Mouse (Mus musculus) heart, embryonic 14.5 days (tissue): ENCODE measurements around the gene Pbld2. TPM values are rescaled to one million over a fixed set of nuclear protein-coding genes. Genes with fewer than 3 reads are reported as not detected.

Experiments
- ATAC-seq: fragments of 200-750 bp; cut with Nextera tagmentation; 2 replicates; pipeline ENCODE4 v1.8.0; 2017; ENCODE audit warnings: low read depth, moderate TSS enrichment; ENCODE audit not compliant: insufficient number of reproducible peaks, insufficient read depth, low FRiP score
- H3K27ac ChIP-seq, 2 experiments: fragments of 200-500 bp in 1 of 2; fragments of 300-500 bp in 1 of 2; sonication (generic) in 1 of 2; replicated peaks in 1 of 2; 2 replicates each; pipeline ENCODE4 v1.5.1; 2012 to 2014; ENCODE audit warnings: low read depth in 2 of 2, low read length in 2 of 2, control low read depth in 1 of 2, mild to moderate bottlenecking in 1 of 2, mixed read lengths in 1 of 2; ENCODE audit not compliant: control insufficient read depth in 1 of 2, insufficient read depth in 1 of 2
- H3K27me3 ChIP-seq: fragments of 300-500 bp; sonication (generic); 2 replicates; pipeline ENCODE4 v1.6.1; 2014; ENCODE audit warnings: mild to moderate bottlenecking, low read length, control low read depth; ENCODE audit not compliant: control insufficient read depth, insufficient read depth
- H3K36me3 ChIP-seq: fragments of 300-500 bp; sonication (generic); 2 replicates; pipeline ENCODE4 v1.6.1; 2014; ENCODE audit warnings: mild to moderate bottlenecking, control low read depth, low read length, mixed read lengths; ENCODE audit not compliant: control insufficient read depth, insufficient read depth
- H3K4me1 ChIP-seq, 2 experiments: fragments of 200-500 bp in 1 of 2; fragments of 300-500 bp in 1 of 2; sonication (generic) in 1 of 2; 2 replicates each; pipeline ENCODE4 v1.6.1; 2012 to 2014; ENCODE audit warnings: low read length in 2 of 2, control low read depth in 1 of 2, mixed read lengths in 1 of 2; ENCODE audit not compliant: control insufficient read depth in 2 of 2, insufficient read depth in 2 of 2
- H3K4me2 ChIP-seq: fragments of 300-500 bp; sonication (generic); 2 replicates; pipeline ENCODE4 v1.6.1; 2014; ENCODE audit warnings: mild to moderate bottlenecking, low read length
- H3K4me3 ChIP-seq, 2 experiments: fragments of 200-500 bp in 1 of 2; fragments of 300-500 bp in 1 of 2; sonication (generic) in 1 of 2; 2 replicates each; pipeline ENCODE4 v1.5.1; 2012 to 2014; ENCODE audit warnings: low read length in 2 of 2, mild to moderate bottlenecking in 2 of 2, control low read depth in 1 of 2, low read depth in 1 of 2, moderate library complexity in 1 of 2; ENCODE audit not compliant: control insufficient read depth in 1 of 2, insufficient read depth in 1 of 2
- H3K9ac ChIP-seq: fragments of 300-500 bp; sonication (generic); 2 replicates; pipeline ENCODE4 v1.6.1; 2014; ENCODE audit warnings: mild to moderate bottlenecking, low read length
- H3K9me3 ChIP-seq: fragments of 300-500 bp; sonication (generic); 2 replicates; pipeline ENCODE4 v1.6.1; 2016; ENCODE audit warnings: low read length, control low read depth; ENCODE audit not compliant: control insufficient read depth
- WGBS: fragments of 180-500 bp; shearing (Covaris S2); extraction: QIAGEN DNeasy Blood & Tissue Kit; methylation state at CpG from one replicate; pipeline ENCODE4 v1.1.7; 2014; 5-methylcytosine and 5-hydroxymethylcytosine counted together
- polyA plus RNA-seq: library from polyadenylated mRNA; unstranded; fragments of >200 nt; fragmentation: Nextera tagmentation; extraction: Ambion mirVana; gene quantifications from 2 replicates; pipeline ENCODE4 v1.2.1, GENCODE M21; 2014

The Pbld2 gene
- polyA plus RNA-seq, 1 experiment from 2014 or later, result 0.46 TPM

DNA sequence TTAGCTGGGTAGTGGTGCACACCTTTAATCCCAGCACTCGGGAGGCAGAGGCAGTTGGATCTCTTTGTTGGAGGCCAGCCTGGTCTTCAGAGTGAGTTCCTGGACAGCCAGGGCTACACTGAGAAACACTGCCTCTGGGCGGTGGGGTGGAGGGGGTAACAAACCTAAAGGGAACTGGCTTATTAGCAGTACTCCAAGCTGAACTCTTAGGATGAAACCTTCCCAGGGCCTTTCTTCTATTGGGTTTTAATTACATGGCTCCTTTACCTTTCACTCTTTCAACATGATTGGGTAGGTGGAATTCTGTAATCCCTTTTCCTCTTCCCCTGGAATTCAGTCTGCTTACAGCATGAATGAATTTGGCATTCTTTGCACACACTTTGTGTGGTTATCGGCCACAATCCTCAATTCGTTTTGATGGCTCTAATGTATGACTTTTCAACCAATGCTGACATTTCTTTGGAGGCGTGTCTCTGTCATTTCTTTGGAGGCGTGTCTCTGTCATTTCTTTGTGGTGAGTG lies 1.4 kb downstream of the Pbld2 start:
- H3K4me3 ChIP-seq, result no peak overlapping the region
- H3K27me3 ChIP-seq, result no peaks in the 10 kb centered on the region
- no peaks in the 10 kb centered on the region for H3K36me3 ChIP-seq
- H3K9ac ChIP-seq, result no peak overlapping the region
- 82% methylated on average over 6 of the region's 6 CpGs for WGBS
- H3K9me3 ChIP-seq, result no peaks in the 10 kb centered on the region
- no peak for ATAC-seq
- peak overlapping the region in 1 of 2 experiments; percentile 100; a peak in 2 of 4 replicates for H3K27ac ChIP-seq
- H3K4me2 ChIP-seq, result peak overlapping the region; percentile 72
- peaks cover 7 to 23% of the 10 kb centered on the region in 2 experiments for H3K4me1 ChIP-seq

DNA sequence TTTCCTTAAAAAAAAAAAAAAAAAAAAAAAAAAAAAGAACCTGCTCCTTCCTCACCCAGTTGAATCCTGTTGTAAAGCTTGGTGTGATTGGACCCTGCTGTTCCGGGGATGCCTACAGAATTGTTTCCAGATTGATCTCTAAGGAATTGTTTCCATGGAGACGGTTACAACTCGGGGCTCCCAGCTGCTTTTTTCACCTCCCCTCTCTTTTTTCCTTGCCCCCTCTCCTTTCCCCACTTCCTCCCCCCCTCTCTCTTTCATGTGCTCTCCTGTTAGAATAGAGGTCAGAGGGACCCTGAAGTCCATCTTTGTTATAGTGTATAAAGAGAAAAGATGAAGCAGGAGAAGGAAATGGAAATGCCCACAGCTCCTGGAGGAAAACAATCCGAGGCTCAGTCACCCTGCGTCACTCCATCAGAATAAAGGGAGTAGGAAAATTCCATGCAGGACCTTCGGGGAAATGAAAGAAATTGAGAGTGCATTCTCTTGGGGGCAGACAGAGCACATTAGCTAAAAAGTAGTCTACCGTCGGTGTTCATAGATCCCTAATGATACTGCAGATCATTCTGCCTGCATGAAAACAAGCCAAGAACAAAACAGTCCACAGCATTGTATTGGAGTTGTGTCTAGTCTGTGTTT lies 2.2 kb downstream of the Pbld2 start:
- Histone ChIP-seq H3K9ac (no peak overlapping the region), H3K4me2 (no peak overlapping the region), H3K9me3 (no peaks in the 10 kb centered on the region), H3K27me3 (no peaks in the 10 kb centered on the region), H3K4me3 (no peak overlapping the region), H3K36me3 (no peaks in the 10 kb centered on the region), H3K27ac (no peak overlapping the region), H3K4me1 (peaks cover 5 to 17% of the 10 kb centered on the region in 2 experiments)
- ATAC-seq, result no peak
- 56% methylated on average over 8 of the region's 8 CpGs for WGBS

DNA sequence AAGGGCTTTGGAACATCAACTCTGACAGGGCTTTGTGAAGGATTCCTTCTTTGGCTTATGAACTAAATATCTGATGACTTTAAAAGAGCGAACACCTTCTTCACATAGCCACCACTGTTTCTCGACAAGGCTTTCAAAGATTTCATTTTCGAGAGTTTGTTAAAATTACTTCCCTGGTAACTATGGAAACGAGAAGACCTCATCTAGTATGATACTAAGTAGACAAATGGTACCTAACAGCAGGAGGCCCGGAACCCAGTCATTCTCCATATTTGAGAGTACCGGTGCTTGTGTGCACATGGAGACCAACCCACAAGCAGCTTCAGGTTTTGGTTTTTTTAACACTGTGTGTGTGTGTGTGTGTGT lies 2.7 kb downstream of the Pbld2 start:
- ATAC-seq, result no peak
- H3K4me2 ChIP-seq, result no peak overlapping the region
- H3K4me3 ChIP-seq, result no peak overlapping the region
- no peaks in the 10 kb centered on the region for H3K27me3 ChIP-seq
- no peak overlapping the region for H3K9ac ChIP-seq
- WGBS, result 87% methylated on average over 6 of the region's 6 CpGs
- peaks cover 5 to 12% of the 10 kb centered on the region in 2 experiments for H3K4me1 ChIP-seq
- no peaks in the 10 kb centered on the region for H3K9me3 ChIP-seq
- H3K36me3 ChIP-seq, result no peaks in the 10 kb centered on the region
- no peak overlapping the region for H3K27ac ChIP-seq

- Histone ChIP-seq H3K4me2 (no peak overlapping the region), H3K9ac (no peak overlapping the region), H3K36me3 (no peaks in the 10 kb centered on the region), H3K27me3 (no peaks in the 10 kb centered on the region), H3K9me3 (no peaks in the 10 kb centered on the region), H3K4me1 (peaks cover 3 to 8% of the 10 kb centered on the region in 2 experiments), H3K4me3 (no peak overlapping the region), H3K27ac (no peak overlapping the region)
- no peak for ATAC-seq
- WGBS, result 89% methylated on average over 10 of the region's 10 CpGs
Measured at GRCm38 (mm10) chr10:63027376-63028161, 3.5 kb downstream of the Pbld2 start.

GRCm38 (mm10) chr10:63028396-63028795 lies 4.3 kb downstream of the Pbld2 start:
- no peak overlapping the region for H3K4me2 ChIP-seq
- H3K4me1 ChIP-seq, result peaks cover 3 to 8% of the 10 kb centered on the region in 2 experiments
- no peak overlapping the region for H3K27ac ChIP-seq
- whole genome bisulfite sequencing, result 80% methylated on average over 4 of the region's 4 CpGs
- no peaks in the 10 kb centered on the region for H3K9me3 ChIP-seq
- H3K4me3 ChIP-seq, result no peak overlapping the region
- no peaks in the 10 kb centered on the region for H3K36me3 ChIP-seq
- no peak overlapping the region for H3K9ac ChIP-seq
- H3K27me3 ChIP-seq, result no peaks in the 10 kb centered on the region
- no peak for ATAC-seq

DNA sequence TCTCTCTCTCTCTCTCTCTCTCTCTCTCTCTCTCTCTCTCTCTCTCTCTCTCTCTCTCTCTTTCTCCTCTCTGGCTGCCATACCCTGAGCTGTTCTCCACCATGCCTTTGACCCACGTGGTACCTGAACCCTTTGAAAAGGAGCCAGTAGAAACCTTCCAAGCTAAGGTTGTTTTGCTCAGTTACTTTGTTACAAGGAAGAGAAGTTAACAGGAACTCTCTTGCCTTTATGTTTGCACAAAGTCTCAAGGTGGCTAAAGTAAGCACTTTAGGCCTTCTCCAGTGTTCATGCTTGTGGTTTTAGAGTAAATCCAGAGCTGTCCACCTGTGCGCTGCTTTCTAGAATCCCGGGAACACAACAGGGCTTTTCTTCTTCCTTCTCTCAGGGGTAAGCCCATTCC lies 8.2 kb downstream of the Pbld2 start:
- Histone ChIP-seq H3K4me3 (no peak overlapping the region), H3K4me1 (no peaks in the 10 kb centered on the region), H3K9me3 (no peaks in the 10 kb centered on the region), H3K4me2 (no peak overlapping the region), H3K36me3 (no peaks in the 10 kb centered on the region), H3K9ac (no peak overlapping the region), H3K27me3 (no peaks in the 10 kb centered on the region), H3K27ac (no peak overlapping the region)
- ATAC-seq, result no peak
- 86% methylated on average over 3 of the region's 3 CpGs for WGBS

DNA sequence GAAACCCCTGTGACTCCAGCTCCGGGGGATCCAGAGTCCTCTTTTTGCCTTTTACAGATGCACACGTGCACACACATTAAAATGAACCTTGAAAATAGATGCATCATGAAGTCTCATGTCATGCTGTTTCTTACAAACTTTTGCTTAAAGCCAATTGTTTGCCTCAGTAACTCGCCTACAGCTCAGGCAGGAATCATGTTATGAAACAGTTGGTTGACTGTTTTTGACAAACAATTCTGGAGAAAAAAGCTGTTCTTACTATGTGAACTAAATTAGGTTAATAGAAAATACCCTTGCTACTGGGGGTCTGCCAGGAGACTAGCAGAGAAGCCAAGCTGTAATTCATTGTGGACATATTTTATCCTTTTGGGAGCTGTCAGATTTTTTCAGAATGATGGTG lies 8.8 kb downstream of the Pbld2 start:
- Histone ChIP-seq H3K9me3 (no peaks in the 10 kb centered on the region), H3K4me2 (no peak overlapping the region), H3K36me3 (no peaks in the 10 kb centered on the region), H3K27me3 (no peaks in the 10 kb centered on the region), H3K9ac (no peak overlapping the region), H3K4me3 (no peak overlapping the region), H3K27ac (no peak overlapping the region), H3K4me1 (no peaks in the 10 kb centered on the region)
- no peak for ATAC-seq
- 71% methylated on average over 3 of the region's 3 CpGs for WGBS
